Mouse (Mus musculus): Measurements from ENCODE around the gene Mink1.

Gene Mink1

GRCm38 (mm10) chr11:70652884-70653344, 90.2 kb downstream of the Mink1 start:
- in situ Hi-C loops (cut with MseI, MboI), result no loop called here

- in situ Hi-C loops (cut with MseI, MboI), result no loop called here
Observed at GRCm38 (mm10) chr11:70653345-70654197, 90.9 kb downstream of the Mink1 start.

- in situ Hi-C loops (cut with MseI, MboI), result no loop called here
Observed at GRCm38 (mm10) chr11:70654198-70654922, 91.7 kb downstream of the Mink1 start, which contains the start of gene Pfn1. TSS of gene Pfn1 (minus strand) at chr11:70654644.

- in situ Hi-C loops (cut with MseI, MboI), result no loop called here
Observed at GRCm38 (mm10) chr11:70654923-70655570, 92.4 kb downstream of the Mink1 start.

GRCm38 (mm10) chr11:70655571-70656455, 93.1 kb downstream of the Mink1 start:
- in situ Hi-C loops (cut with MseI, MboI), result no loop called here

GRCm38 (mm10) chr11:70656456-70656927, 93.8 kb downstream of the Mink1 start:
- in situ Hi-C loops (cut with MseI, MboI), result no loop called here

GRCm38 (mm10) chr11:70656964-70657363, 94.3 kb downstream of the Mink1 start, which contains the start of gene Eno3:
TSS of gene Eno3 (plus strand) at chr11:70657202.
- in situ Hi-C loops (cut with MseI, MboI), result no loop called here

GRCm38 (mm10) chr11:70657573-70657972, 94.9 kb downstream of the Mink1 start:
- in situ Hi-C loops (cut with MseI, MboI), result no loop called here

- in situ Hi-C loops (cut with MseI, MboI), result no loop called here
Observed at GRCm38 (mm10) chr11:70657991-70658390, 95.3 kb downstream of the Mink1 start.

- in situ Hi-C loops (cut with MseI, MboI), result no loop called here
Observed at GRCm38 (mm10) chr11:70658521-70658920, 95.8 kb downstream of the Mink1 start.

GRCm38 (mm10) chr11:70658942-70659341, 96.3 kb downstream of the Mink1 start:
- in situ Hi-C loops (cut with MseI, MboI), result no loop called here

- in situ Hi-C loops (cut with MseI, MboI), result no loop called here
Observed at GRCm38 (mm10) chr11:70660571-70660970, 97.9 kb downstream of the Mink1 start.

- in situ Hi-C loops (cut with MseI, MboI), result no loop called here
Observed at GRCm38 (mm10) chr11:70663101-70663500, 100.4 kb downstream of the Mink1 start.

GRCm38 (mm10) chr11:70663957-70664356, 101.3 kb downstream of the Mink1 start:
- in situ Hi-C loops (cut with MseI, MboI), result no loop called here
